Mouse (Mus musculus) ES-E14 (cell line): ENCODE measurements around the gene Col4a2. TPM values are rescaled to one million over a fixed set of nuclear protein-coding genes. Genes with fewer than 3 reads are reported as not detected.

Experiments used
- DNase-seq: peaks from one replicate; pipeline ENCODE4 v3.0.0-alpha.2; 2013; ENCODE audit warnings: low read depth, low spot score
- H3K27ac ChIP-seq: 2 replicates; pipeline ENCODE4 v1.5.1; 2012; ENCODE audit warnings: low read depth, mild to moderate bottlenecking, low read length, moderate library complexity, mixed read lengths; ENCODE audit not compliant: poor library complexity, insufficient read depth, severe bottlenecking
- H3K36me3 ChIP-seq: 2 replicates; pipeline ENCODE4 v1.6.1; 2012; ENCODE audit warnings: mild to moderate bottlenecking, low read length, moderate library complexity, mixed read lengths; ENCODE audit not compliant: control insufficient read depth, poor library complexity, insufficient read depth, severe bottlenecking
- H3K4me1 ChIP-seq, 2 experiments: fragments of 150-350 bp in 1 of 2; sonication (generic) in 1 of 2; 2 replicates each; pipeline ENCODE4 v1.6.1; 2012; ENCODE audit warnings: low read length in 2 of 2, mild to moderate bottlenecking in 1 of 2, mixed read lengths in 1 of 2; ENCODE audit not compliant: control insufficient read depth in 2 of 2, insufficient read depth in 2 of 2, poor library complexity in 1 of 2
- H3K4me3 ChIP-seq, 2 experiments: fragments of 150-350 bp in 1 of 2; sonication (generic) in 1 of 2; 2 replicates each; pipeline ENCODE4 v1.5.1; 2012; ENCODE audit warnings: low read length in 2 of 2, low read depth in 1 of 2, mild to moderate bottlenecking in 1 of 2, mixed read lengths in 1 of 2; ENCODE audit not compliant: insufficient read depth in 1 of 2, poor library complexity in 1 of 2, severe bottlenecking in 1 of 2
- H3K9ac ChIP-seq: 2 replicates; pipeline ENCODE4 v1.6.1; 2012; ENCODE audit warnings: low read depth, mild to moderate bottlenecking, low read length, mixed read lengths; ENCODE audit not compliant: poor library complexity, insufficient read depth, severe bottlenecking
- H3K9me3 ChIP-seq: fragments of 150-350 bp; sonication (generic); 2 replicates; pipeline ENCODE4 v1.6.1; 2012; ENCODE audit warnings: low read depth, mild to moderate bottlenecking, low read length; ENCODE audit not compliant: control insufficient read depth, insufficient read depth
- CHD2 ChIP-seq: IDR thresholded peaks from 2 replicates; pipeline ENCODE4 v1.6.1; 2014; ENCODE audit warnings: mild to moderate bottlenecking, low read depth, low read length, inconsistent platforms
- HCFC1 ChIP-seq: IDR thresholded peaks from 2 replicates; pipeline ENCODE4 v1.6.1; 2012; ENCODE audit warnings: low read length, inconsistent platforms, borderline replicate concordance; ENCODE audit not compliant: insufficient read depth
- MAFK ChIP-seq: IDR thresholded peaks from 2 replicates; pipeline ENCODE4 v1.6.1; 2014; ENCODE audit warnings: mild to moderate bottlenecking, low read depth, low read length, inconsistent platforms; ENCODE audit not compliant: insufficient read depth
- ZC3H11A ChIP-seq: IDR thresholded peaks from 2 replicates; pipeline ENCODE4 v1.6.1; 2012; ENCODE audit warnings: low read depth, mild to moderate bottlenecking, inconsistent platforms, low read length, borderline replicate concordance
- ZNF384 ChIP-seq: IDR thresholded peaks from 2 replicates; pipeline ENCODE4 v1.6.1; 2012; ENCODE audit warnings: low read depth, low read length, inconsistent platforms
- in situ Hi-C, 2 experiments: fragments of 600-800 bp; cut with MboI; formaldehyde crosslinking; loops; one replicate each; pipeline ENCODE4 v1.15.1; 2025; ENCODE audit warnings: low sequenced_read_pairs in 2 of 2, inconsistent platforms in 1 of 2; ENCODE audit not compliant: unreplicated experiment in 2 of 2
- total RNA-seq: library from RNA; depleted of rRNA; stranded (reverse); fragments of 300-350 nt; gene quantifications from 2 replicates; pipeline ENCODE4 v1.2.3, GENCODE M21; 2012

Gene Col4a2
- total RNA-seq, 1 experiment, result 102 TPM

DNA sequence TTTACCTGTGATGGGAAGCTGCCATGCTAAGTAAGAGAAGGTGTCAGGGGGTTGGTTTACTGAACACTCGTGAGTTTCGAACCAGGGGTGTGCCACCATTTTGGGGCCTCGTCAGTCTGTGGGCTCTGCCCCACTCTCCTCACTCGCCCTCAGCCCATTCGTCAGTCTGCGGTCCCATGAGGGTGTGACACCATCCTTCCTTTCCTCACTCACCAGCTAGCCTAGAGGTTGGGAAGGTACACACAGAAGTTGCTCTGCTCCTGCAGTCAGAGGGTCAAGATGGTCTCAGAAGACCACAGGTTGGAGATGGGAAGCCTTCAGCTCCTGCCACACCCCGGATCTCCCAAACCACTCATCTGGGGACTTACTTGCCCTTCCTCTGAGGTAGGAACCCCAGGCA, 68.9 kb downstream of the Col4a2 start:
- H3K9ac ChIP-seq, result no peak overlapping the region
- no peak overlapping the region for H3K27ac ChIP-seq

GRCm38 (mm10) chr8:11382059-11382810, 69.6 kb downstream of the Col4a2 start:
- in situ Hi-C loops, result no loop called here
- Histone ChIP-seq H3K9ac (no peak overlapping the region), H3K4me3 (no peak overlapping the region), H3K36me3 (no peaks in the 10 kb centered on the region), H3K27ac (no peak overlapping the region), H3K4me1 (peaks cover 8 to 11% of the 10 kb centered on the region in 2 experiments; a peak in 3 of 4 replicates), H3K9me3 (no peaks in the 10 kb centered on the region)
- TF ChIP-seq MAFK (no peak), HCFC1 (no peak), CHD2 (no peak)
- no peak for DNase-seq

More for the DNA sequence above, 68.9 kb downstream of the Col4a2 start:
- H3K4me1 ChIP-seq, result peaks cover 8 to 11% of the 10 kb centered on the region in 2 experiments; a peak in 3 of 4 replicates
- H3K9me3 ChIP-seq, result no peaks in the 10 kb centered on the region
- no peak for DNase-seq
- in situ Hi-C loops, result no loop called here
- TF ChIP-seq CHD2, result no peak
- no peak for TF ChIP-seq ZNF384
- TF ChIP-seq MAFK, result no peak
- TF ChIP-seq ZC3H11A, result no peak
- TF ChIP-seq HCFC1, result no peak
- H3K4me3 ChIP-seq, result no peak overlapping the region
- H3K36me3 ChIP-seq, result no peaks in the 10 kb centered on the region

GRCm38 (mm10) chr8:11382933-11383332, 70.3 kb downstream of the Col4a2 start:
- H3K9ac ChIP-seq, result no peak overlapping the region
- no peak for DNase-seq
- in situ Hi-C loops, result no loop called here

GRCm38 (mm10) chr8:11383379-11383778, 70.8 kb downstream of the Col4a2 start:
- Histone ChIP-seq H3K36me3 (no peaks in the 10 kb centered on the region), H3K9ac (no peak overlapping the region), H3K4me3 (no peak overlapping the region), H3K4me1 (peaks cover 8 to 11% of the 10 kb centered on the region in 2 experiments; a peak in 3 of 4 replicates), H3K27ac (no peak overlapping the region), H3K9me3 (no peaks in the 10 kb centered on the region)
- no peak for DNase-seq
- no peak for TF ChIP-seq CHD2
- TF ChIP-seq HCFC1, result no peak
- TF ChIP-seq ZC3H11A, result no peak
- in situ Hi-C loops, result no loop called here

More at GRCm38 (mm10) chr8:11382933-11383332, 70.3 kb downstream of the Col4a2 start:
- Histone ChIP-seq H3K4me3 (no peak overlapping the region), H3K36me3 (no peaks in the 10 kb centered on the region), H3K4me1 (peaks cover 8 to 11% of the 10 kb centered on the region in 2 experiments; a peak in 3 of 4 replicates), H3K27ac (no peak overlapping the region), H3K9me3 (no peaks in the 10 kb centered on the region)
- TF ChIP-seq MAFK (no peak), ZC3H11A (no peak), CHD2 (no peak), ZNF384 (no peak), HCFC1 (no peak)

DNA sequence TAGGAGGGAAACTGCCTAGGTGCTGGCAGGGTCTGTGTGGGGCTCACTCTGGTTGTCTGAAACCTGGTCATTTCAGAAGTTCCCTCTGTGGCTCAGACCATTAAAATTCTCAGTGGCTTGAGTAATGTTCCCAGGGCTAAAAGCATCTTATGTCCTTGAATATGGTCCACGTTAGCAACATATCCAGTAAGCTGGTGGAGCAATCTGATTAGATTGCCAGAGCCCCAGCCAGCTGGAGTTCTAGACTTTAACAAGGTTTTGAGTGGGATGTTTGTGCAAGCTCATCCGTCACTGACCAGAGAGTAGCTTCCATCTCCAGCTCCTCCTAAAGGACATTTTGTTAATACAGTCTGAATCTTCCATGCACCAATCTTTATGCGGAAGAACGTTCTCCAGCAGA, 72.2 kb downstream of the Col4a2 start:
- TF ChIP-seq HCFC1 (no peak), ZC3H11A (no peak), CHD2 (no peak), MAFK (no peak), ZNF384 (no peak)
- in situ Hi-C loops, result no loop called here

More for the DNA sequence above, 72.2 kb downstream of the Col4a2 start:
- H3K9me3 ChIP-seq, result no peaks in the 10 kb centered on the region
- no peaks in the 10 kb centered on the region for H3K36me3 ChIP-seq
- H3K27ac ChIP-seq, result no peak overlapping the region
- H3K9ac ChIP-seq, result no peak overlapping the region
- DNase-seq, result no peak
- peaks cover 8 to 11% of the 10 kb centered on the region in 2 experiments; a peak in 3 of 4 replicates for H3K4me1 ChIP-seq
- no peak overlapping the region for H3K4me3 ChIP-seq
